Mouse (Mus musculus) forelimb bud, embryonic 11.5 days (tissue): ENCODE results near the gene Mknk2.
A peak's percentile ranks its signal among the peaks of the same experiment; 100 is the strongest.

Experiments
- DNase-seq: peaks from one replicate; pipeline ENCODE4 v3.0.0-alpha.2; 2012; ENCODE audit warnings: low read depth, low spot score

Mknk2 gene

GRCm38 (mm10) chr10:80692249-80693165 is 14.6 kb upstream of the Mknk2 start:
- DNase-seq, result no peak

- peak; percentile 64 for DNase-seq
Measured at GRCm38 (mm10) chr10:80687850-80688249, 9.9 kb upstream of the Mknk2 start.

- DNase-seq, result no peak
Measured at GRCm38 (mm10) chr10:80686617-80687016, 8.7 kb upstream of the Mknk2 start.

- DNase-seq, result no peak
Measured at GRCm38 (mm10) chr10:80684984-80685383, 7.1 kb upstream of the Mknk2 start.

- DNase-seq, result peak; percentile 40
Measured at GRCm38 (mm10) chr10:80684214-80684613, 6.3 kb upstream of the Mknk2 start.

GRCm38 (mm10) chr10:80683647-80684046 is 5.7 kb upstream of the Mknk2 start:
- no peak for DNase-seq

- DNase-seq, result no peak
Measured at GRCm38 (mm10) chr10:80682003-80682402, 4.1 kb upstream of the Mknk2 start.

GRCm38 (mm10) chr10:80680260-80680696 is 2.4 kb upstream of the Mknk2 start:
- no peak for DNase-seq

GRCm38 (mm10) chr10:80679556-80680259 is 1.8 kb upstream of the Mknk2 start:
- DNase-seq, result no peak

GRCm38 (mm10) chr10:80678601-80679377 is 877 bp upstream of the Mknk2 start:
- DNase-seq, result no peak

- DNase-seq, result no peak
Measured at GRCm38 (mm10) chr10:80677128-80677875, 610 bp downstream of the Mknk2 start.

GRCm38 (mm10) chr10:80676198-80676928 is 1.5 kb downstream of the Mknk2 start:
- DNase-seq, result peak; percentile 100

GRCm38 (mm10) chr10:80675405-80676197 is 2.3 kb downstream of the Mknk2 start:
- DNase-seq, result peak; percentile 20

- DNase-seq, result no peak
Measured at GRCm38 (mm10) chr10:80674851-80675404, 3.0 kb downstream of the Mknk2 start.

- DNase-seq, result no peak
Measured at GRCm38 (mm10) chr10:80674161-80674711, 3.7 kb downstream of the Mknk2 start.

- DNase-seq, result no peak
Measured at GRCm38 (mm10) chr10:80673690-80674089, 4.2 kb downstream of the Mknk2 start.

- DNase-seq, result no peak
Measured at GRCm38 (mm10) chr10:80671936-80672690, 5.8 kb downstream of the Mknk2 start.

- DNase-seq, result no peak
Measured at GRCm38 (mm10) chr10:80671251-80671650, 6.7 kb downstream of the Mknk2 start.
